Mouse (Mus musculus): ENCODE measurements around the gene Xpr1. TPM values are rescaled to one million over a fixed set of nuclear protein-coding genes. Genes with fewer than 3 reads are reported as not detected.

Gene Xpr1
- total and polyA plus RNA-seq, 3 experiments: 6.2 to 67.8 (median 12.2) TPM

DNA sequence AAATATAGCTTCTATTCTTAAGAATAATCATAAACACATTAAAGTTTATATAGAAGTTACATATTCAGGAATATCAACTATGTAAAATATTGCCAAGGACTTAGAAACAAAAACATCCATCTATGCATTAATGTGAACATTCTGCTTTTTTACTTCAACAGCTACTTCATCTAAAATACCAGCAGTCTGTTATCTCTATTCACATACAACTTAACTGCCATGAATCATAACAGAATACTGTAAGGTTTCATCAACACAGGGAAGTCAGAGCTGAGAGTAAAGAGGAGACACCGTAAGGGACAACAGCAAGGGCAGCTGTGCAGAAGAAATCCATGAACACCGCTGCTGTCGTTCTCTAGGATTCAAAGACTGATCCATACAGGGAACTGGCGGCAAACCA lies 69.9 kb downstream of the Xpr1 start:
- H3K4me3 ChIP-seq (ENCODE audit: control insufficient read depth in 1 of 2, insufficient read depth in 1 of 2, low read depth in 2 of 2, low read length in 2 of 2): peak overlapping the region; percentile 21 to 53
- H3K79me2 ChIP-seq (ENCODE audit: control insufficient read depth, insufficient read depth, low read length, poor library complexity): no peaks in the 10 kb centered on the region
- peaks cover 2 to 55% of the 10 kb centered on the region in 2 experiments; a peak in 2 of 4 replicates for H3K36me3 ChIP-seq (ENCODE audit: control insufficient read depth in 1 of 2, insufficient read depth in 2 of 2, low read length in 2 of 2)
- TF ChIP-seq EP300 (IDR thresholded peaks at IDR 0.05; ENCODE audit: low read depth in 1 of 2, low read length in 2 of 2) (peak; percentile 91 to 94), HCFC1 (IDR thresholded peaks at IDR 0.05; ENCODE audit: low read depth, low read length) (no peak), SMC3 (IDR thresholded peaks at IDR 0.05; ENCODE audit: low read depth, low read length) (no peak), CTCF (IDR thresholded peaks at IDR 0.05 in 2 of 3, conservative IDR thresholded peaks at IDR 0.05 in 1 of 3; ENCODE audit: control insufficient read depth in 1 of 3, insufficient read depth in 1 of 3, low read depth in 2 of 3, low read length in 3 of 3, poor library complexity in 1 of 3, severe bottlenecking in 1 of 3) (no peak), RCOR1 (IDR thresholded peaks at IDR 0.05; ENCODE audit: low read depth, low read length) (peak; percentile 92), MAFK (IDR thresholded peaks at IDR 0.05; ENCODE audit: borderline replicate concordance, low read depth, low read length) (no peak), CHD2 (IDR thresholded peaks at IDR 0.05; ENCODE audit: low read length) (no peak), MYB (IDR thresholded peaks at IDR 0.05; ENCODE audit: low read depth, low read length) (peak; percentile 91), KAT2A (conservative IDR thresholded peaks at IDR 0.05; ENCODE audit: low read depth, low read length) (no peak), TAL1 (IDR thresholded peaks at IDR 0.05; ENCODE audit: low read length) (peak; percentile 68), TCF12 (IDR thresholded peaks at IDR 0.05; ENCODE audit: low read depth, low read length) (peak; percentile 84), MEF2A (IDR thresholded peaks at IDR 0.05; ENCODE audit: extremely low read depth, insufficient replicate concordance, low read depth, low read length, poor library complexity, severe bottlenecking) (no peak), ZMIZ1 (IDR thresholded peaks at IDR 0.05; ENCODE audit: low read depth, low read length) (no peak), SIN3A (IDR thresholded peaks at IDR 0.05; ENCODE audit: low read length) (peak; percentile 52; the same call in 1 of the 2 replicates), CHD1 (IDR thresholded peaks at IDR 0.05; ENCODE audit: low read depth, low read length) (no peak), MAX (IDR thresholded peaks at IDR 0.05; ENCODE audit: low read length) (no peak), ETS1 (IDR thresholded peaks at IDR 0.05; ENCODE audit: low read depth, low read length) (peak; percentile 67; the same call in 1 of the 2 replicates), POLR2A (IDR thresholded peaks at IDR 0.05; ENCODE audit: control insufficient read depth in 1 of 2, insufficient read depth in 1 of 2, low read depth in 1 of 2, low read length in 2 of 2, poor library complexity in 1 of 2) (no peak), POLR2AphosphoS5 (IDR thresholded peaks at IDR 0.05; ENCODE audit: borderline replicate concordance, low read depth, low read length) (no peak), GATA1 (IDR thresholded peaks at IDR 0.05; ENCODE audit: low read depth, low read length) (peak; percentile 92)
- H3K27me3 ChIP-seq (ENCODE audit: control insufficient read depth in 1 of 2, insufficient read depth in 2 of 2, low read length in 2 of 2): no peaks in the 10 kb centered on the region
- H3K27ac ChIP-seq (ENCODE audit: control insufficient read depth, low read depth, low read length): peak overlapping the region; percentile 92
- peaks cover 26 to 34% of the 10 kb centered on the region in 2 experiments for H3K4me1 ChIP-seq (ENCODE audit: control insufficient read depth in 1 of 2, insufficient read depth in 2 of 2, low read length in 2 of 2)
- peak; percentile 80 for DNase-seq (ENCODE audit: low read depth, low spot score)
- no peaks in the 10 kb centered on the region for H3K9me3 ChIP-seq (replicated peaks; ENCODE audit: insufficient read depth, low read length)
- H3K9ac ChIP-seq (ENCODE audit: control insufficient read depth, low read depth, low read length, poor library complexity, severe bottlenecking): peak overlapping the region; percentile 61

DNA sequence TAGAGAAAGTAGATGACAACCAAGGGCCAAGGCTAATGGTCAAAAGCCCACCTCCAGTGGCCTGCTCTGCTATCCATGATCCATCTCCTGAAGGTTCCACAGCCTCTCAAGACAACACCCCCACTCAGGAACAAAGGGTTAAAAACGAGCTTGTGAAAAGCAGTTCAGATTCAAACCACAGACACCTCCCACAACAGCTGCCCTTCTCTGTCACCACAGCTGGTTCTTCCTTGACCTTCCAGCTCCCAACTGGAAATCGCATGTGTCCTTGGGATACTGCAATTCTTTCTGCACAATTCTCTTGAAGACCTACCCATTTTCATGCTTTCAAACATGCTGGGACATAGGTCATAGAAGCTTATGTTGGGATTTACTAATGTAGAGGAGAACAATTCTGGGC lies 73.2 kb downstream of the Xpr1 start:
- Histone ChIP-seq H3K27me3 (ENCODE audit: control insufficient read depth in 1 of 2, insufficient read depth in 2 of 2, low read length in 2 of 2) (no peaks in the 10 kb centered on the region), H3K4me3 (ENCODE audit: control insufficient read depth in 1 of 2, insufficient read depth in 1 of 2, low read depth in 2 of 2, low read length in 2 of 2) (no peak overlapping the region), H3K4me1 (ENCODE audit: control insufficient read depth in 1 of 2, insufficient read depth in 2 of 2, low read length in 2 of 2) (peaks cover 11 to 21% of the 10 kb centered on the region in 2 experiments), H3K9ac (ENCODE audit: control insufficient read depth, low read depth, low read length, poor library complexity, severe bottlenecking) (no peak overlapping the region), H3K79me2 (ENCODE audit: control insufficient read depth, insufficient read depth, low read length, poor library complexity) (no peaks in the 10 kb centered on the region), H3K27ac (ENCODE audit: control insufficient read depth, low read depth, low read length) (no peak overlapping the region), H3K9me3 (replicated peaks; ENCODE audit: insufficient read depth, low read length) (no peaks in the 10 kb centered on the region), H3K36me3 (ENCODE audit: control insufficient read depth in 1 of 2, insufficient read depth in 2 of 2, low read length in 2 of 2) (peaks cover 2 to 27% of the 10 kb centered on the region in 2 experiments; a peak in 2 of 4 replicates)
- DNase-seq (ENCODE audit: low read depth, low spot score): no peak
- TF ChIP-seq MYC (IDR thresholded peaks at IDR 0.05; ENCODE audit: low read depth, low read length) (no peak), UBTF (IDR thresholded peaks at IDR 0.05; ENCODE audit: borderline replicate concordance, insufficient read depth, low read depth, low read length) (no peak), POLR2AphosphoS5 (IDR thresholded peaks at IDR 0.05; ENCODE audit: borderline replicate concordance, low read depth, low read length) (no peak), RAD21 (IDR thresholded peaks at IDR 0.05; ENCODE audit: low read depth, low read length) (no peak), EP300 (IDR thresholded peaks at IDR 0.05; ENCODE audit: low read depth in 1 of 2, low read length in 2 of 2) (no peak), NELFE (IDR thresholded peaks at IDR 0.05; ENCODE audit: low read depth, low read length) (no peak), USF2 (IDR thresholded peaks at IDR 0.05; ENCODE audit: borderline replicate concordance in 1 of 2, insufficient read depth in 1 of 2, low read depth in 1 of 2, low read length in 2 of 2) (no peak), CTCF (IDR thresholded peaks at IDR 0.05 in 2 of 3, conservative IDR thresholded peaks at IDR 0.05 in 1 of 3; ENCODE audit: control insufficient read depth in 1 of 3, insufficient read depth in 1 of 3, low read depth in 2 of 3, low read length in 3 of 3, poor library complexity in 1 of 3, severe bottlenecking in 1 of 3) (no peak), MAFK (IDR thresholded peaks at IDR 0.05; ENCODE audit: borderline replicate concordance, low read depth, low read length) (no peak)
